Mouse (Mus musculus): ENCODE data around the gene Lrriq4.
"Not testable (repeated sequence)": the region's sequence is repeated elsewhere in the genome, so short reads cannot be mapped to it uniquely, and the experiment has no call there.

The Lrriq4 gene

DNA sequence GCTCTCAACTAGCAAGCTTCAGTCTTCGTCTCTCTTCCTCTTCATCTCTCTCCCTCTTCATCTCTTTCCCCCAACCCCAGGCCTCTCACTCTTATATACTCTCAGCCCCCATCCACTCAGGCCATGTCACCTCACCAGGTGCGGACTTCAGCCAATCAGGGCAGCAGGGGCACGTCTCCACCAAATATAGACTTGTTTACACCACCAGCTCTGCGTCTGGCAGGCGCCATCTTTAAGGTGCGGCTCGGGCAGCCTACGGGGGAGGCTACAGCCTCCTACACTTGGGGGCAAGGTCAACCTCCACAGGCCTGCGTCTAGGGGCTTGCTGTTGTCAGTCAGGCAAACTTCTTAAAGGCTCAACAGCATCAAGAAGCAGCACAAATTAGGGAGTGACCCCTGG is 14.2 kb downstream of the Lrriq4 start:
- no peak for DNase-seq (ENCODE audit: inconsistent age in 2 of 2, low spot score in 1 of 2)

DNA sequence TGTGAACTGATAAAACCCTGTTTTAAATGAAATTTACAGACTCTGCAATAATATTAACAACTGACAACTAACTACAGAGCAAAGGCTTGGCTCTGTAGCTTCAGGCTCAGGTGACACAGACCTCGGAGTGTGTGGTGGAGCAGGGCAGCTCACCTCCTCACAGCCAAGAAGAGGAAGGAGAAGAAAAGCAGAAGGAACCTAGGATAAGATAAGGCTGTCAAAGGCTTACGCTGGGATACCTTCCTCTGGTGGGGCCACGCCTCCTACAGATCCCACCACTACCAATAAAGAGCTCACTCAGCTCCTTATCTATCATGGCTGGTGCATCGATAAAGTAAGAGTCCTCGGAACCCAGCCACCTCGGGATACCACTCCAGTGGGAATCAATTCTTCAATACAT is 38.9 kb downstream of the Lrriq4 start:
- DNase-seq (ENCODE audit: inconsistent age in 2 of 2, low spot score in 1 of 2), result no peak

DNA sequence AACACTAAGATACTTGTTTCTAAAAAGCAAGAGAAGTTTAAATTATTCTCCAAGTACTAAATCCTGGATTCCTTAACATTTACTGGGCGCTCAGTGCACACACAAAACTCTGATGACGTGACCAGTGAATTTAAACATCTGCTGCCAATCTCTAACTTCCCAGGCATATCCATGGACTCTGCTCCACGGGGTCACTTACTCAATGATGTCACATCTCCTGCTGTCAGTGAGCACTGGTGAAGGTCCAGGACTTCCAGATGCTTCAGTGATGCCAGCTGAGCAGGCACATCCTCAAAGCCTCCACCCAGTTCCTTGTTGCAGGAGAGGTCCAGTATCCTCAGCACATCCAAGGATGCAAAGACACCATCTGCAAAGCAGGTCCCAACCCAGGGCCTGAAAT is 42.9 kb downstream of the Lrriq4 start:
- DNase-seq (ENCODE audit: inconsistent age in 2 of 2, low spot score in 1 of 2), result no peak

DNA sequence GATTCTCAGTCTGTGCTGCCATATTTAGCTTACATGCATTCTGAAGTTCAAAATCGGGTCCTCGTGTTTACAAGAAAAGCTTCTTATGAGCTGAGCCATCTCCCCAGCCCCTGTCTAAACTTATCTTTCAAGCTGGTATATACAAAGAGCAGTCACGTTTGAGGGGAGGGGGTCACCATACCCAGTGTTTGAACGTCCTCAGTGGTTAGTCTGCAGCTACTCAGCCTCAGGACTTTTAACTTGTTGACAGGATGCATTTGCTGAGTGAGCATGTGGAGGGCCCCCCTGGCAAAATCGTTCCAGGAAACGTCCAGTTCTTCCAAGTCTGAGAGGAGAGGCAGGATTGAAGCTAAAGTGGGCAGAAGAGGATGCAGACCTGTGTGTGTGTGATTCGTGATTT is 46.7 kb downstream of the Lrriq4 start:
- no peak for DNase-seq (ENCODE audit: inconsistent age in 2 of 2, low spot score in 1 of 2)

DNA sequence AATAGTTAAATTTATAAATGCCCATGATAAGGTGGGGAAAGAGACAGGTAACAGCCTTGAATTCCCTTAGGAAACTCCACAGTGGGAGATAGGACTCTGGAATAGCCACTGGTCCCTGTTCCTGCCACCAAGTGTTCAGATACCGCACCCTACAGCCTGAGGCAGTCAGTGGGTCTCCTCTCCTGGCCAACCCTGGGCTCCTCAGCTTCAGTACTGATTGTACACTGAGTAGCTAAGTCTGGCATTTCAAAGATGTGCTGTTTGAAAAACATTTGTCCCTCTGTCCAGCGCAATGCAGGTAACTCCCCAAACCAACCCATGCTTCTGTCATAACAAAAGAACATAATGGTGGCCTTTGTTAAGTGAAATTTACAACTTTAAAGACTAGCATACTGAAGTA is 51.4 kb downstream of the Lrriq4 start:
- DNase-seq (ENCODE audit: inconsistent age in 2 of 2, low spot score in 1 of 2), result no peak

DNA sequence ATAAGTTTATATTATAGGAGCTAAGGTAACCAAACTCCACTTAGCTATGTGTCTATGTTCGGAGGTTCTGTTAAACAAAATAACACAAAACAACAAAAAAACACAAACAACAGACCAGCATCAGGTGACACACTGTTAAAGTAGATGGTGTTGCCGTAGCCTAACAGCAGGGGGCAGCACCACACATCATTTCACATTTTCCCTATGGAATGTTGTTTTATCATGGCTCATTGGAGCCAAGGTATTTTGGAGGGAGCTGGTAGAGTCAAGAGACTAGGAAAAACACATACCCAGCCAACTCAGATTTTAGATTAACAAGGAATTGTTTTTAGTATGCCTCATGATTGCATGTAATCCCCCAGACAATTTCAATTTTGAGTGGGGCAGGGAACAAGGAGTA is 52.0 kb downstream of the Lrriq4 start:
- peak; percentile 43 to 86 for DNase-seq (ENCODE audit: inconsistent age in 2 of 2, low spot score in 1 of 2)

DNA sequence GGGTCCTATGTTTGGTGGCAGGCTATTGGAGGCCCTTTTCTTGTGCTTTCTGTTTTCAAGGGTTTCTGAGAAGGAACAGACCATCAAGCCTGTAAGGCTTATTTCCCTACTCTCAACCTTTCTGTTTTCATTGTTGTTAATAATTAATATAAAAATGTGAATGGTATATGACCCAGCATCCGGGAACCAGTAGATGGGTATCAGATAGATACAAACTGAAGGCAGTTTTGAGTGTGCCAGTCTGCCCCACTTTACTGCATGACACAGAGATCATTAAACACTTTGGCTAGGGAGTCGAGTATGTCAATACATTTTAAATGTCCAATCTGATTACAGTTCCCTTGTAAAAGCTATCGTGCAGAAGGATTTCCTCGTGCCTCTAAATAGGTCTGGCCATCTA is 53.6 kb downstream of the Lrriq4 start:
- no peak for DNase-seq (ENCODE audit: inconsistent age in 2 of 2, low spot score in 1 of 2)

DNA sequence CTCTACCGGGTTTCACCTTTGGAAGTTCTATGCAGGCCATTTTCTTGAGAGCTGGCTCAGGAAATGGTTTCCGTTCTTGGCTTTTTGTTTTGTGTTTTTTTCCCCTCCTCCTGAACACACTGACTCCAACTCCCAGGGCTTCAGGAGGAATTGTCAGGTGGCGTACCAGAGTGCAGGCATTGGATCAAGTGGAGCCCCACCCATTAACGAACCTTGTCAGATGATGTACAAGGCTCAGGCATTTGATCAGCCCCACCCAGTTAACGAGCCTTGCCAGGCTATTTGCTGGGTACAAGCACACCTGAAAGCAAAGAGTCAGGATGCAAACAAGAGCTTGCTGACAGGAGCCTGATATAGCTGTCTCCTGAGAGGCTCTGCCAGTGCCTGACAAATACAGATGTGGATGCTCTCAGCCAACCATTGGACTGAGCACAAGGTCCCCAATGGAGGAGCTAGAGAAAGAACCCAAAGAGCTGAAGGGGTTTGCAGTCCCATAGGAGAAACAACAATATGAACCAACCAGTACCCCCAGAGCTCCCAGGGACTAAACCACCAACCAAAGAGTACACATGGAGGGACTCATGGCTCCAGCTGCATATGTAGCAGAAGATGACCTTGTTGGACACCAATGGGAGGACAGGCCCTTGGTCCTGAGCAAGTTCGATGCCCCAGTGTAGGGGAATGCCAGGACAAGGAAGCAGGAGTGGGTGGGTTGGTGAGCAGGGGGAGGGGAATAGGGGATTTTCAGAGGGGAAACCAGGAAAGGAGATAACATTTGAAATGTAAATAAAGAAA is 55.6 kb downstream of the Lrriq4 start, which contains the start of gene Lrrc31:
Gene Lrrc31, minus strand, starts transcription at position 133 of the 795 bp plus-strand sequence.
- DNase-seq (ENCODE audit: inconsistent age in 2 of 2, low spot score in 1 of 2), result not testable (repeated sequence)

DNA sequence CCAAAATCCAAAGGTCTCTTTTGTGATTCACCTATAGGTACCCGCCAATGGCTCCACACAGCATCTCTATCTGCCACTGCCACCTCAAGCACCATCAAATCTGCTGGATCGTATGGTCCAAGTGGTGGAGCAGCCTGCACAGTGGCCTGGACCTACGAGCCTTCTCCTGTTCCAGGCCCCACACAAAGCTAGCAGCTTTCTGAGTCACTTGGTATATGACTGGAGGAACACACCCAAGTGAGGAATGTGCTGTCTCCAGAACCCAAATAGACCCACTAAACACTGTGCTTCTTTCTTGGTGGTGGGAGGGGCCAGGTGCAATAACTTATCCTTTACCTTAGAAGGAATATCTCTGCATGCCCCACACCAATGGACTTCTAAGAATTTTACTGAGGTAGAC is 61.7 kb downstream of the Lrriq4 start:
- no peak for DNase-seq (ENCODE audit: inconsistent age in 2 of 2, low spot score in 1 of 2)

DNA sequence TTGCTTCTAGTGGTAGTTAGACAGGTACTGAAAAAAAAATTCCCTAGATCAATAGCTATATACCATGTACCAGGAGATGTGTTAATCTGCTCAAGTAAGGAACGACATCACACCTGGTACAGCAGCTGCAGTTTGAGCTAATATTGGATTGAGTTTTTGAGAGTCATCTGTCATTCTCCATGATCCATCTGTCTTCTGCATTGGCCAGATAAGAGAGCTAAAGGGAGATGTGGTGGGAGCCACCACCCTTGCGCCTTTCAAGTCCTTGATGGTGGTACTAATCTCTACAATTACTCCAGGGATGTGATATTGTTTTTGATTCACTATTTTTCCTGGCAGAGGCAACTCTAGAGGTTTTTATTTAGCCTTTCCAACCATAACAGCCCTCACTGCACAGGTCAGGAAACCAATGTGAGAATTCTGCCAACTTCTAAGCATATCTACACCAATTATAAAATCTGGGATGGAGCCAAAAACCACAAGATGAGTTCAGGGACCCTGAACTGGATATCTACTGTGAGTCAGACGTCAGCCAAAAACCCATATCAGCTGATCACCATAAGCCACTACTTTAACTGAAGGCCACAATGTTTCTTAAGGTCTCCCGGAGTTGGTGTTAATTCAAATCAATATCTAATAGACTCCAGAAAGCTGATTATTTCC is 62.4 kb downstream of the Lrriq4 start:
- peak in 1 of 2 experiments; percentile 49 for DNase-seq (ENCODE audit: inconsistent age in 2 of 2, low spot score in 1 of 2)

DNA sequence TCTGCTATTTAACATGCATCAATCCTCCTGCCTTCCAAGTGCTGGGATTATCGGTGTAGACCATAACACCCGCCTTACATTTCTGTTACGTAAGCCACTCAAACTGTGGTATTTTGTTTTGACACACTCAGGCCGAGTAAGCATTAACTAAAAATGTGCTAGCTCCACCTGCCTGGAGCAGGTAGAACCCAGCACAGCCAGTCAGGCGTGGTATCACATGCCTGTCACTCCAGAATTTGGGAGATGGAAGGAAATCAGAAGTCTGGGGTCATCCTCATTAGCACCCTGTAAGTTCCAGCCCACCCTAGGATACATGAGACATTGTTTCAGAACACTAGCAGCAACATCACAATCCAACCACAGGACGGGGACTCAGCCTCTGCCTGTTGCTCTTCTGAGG is 65.9 kb downstream of the Lrriq4 start:
- DNase-seq (ENCODE audit: inconsistent age in 2 of 2, low spot score in 1 of 2), result no peak

DNA sequence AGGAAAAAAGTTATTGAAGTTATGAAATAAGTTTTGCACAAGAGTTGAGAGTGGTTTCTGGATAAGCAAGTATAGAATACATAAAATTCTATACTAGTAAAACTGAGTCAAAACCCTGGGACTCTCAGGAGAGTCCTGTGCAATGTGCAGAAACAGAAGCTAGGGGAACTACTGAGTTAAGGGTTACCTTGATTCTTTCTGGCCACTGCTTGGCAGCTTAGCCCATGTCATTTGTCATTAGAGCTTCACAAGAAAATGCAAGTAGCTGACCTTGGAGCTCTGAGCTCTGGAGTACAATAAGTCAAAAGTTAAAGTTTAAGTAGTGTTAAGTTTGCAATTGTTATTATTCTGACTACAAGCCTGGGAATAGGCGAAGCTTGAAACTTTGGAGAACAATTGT is 69.0 kb downstream of the Lrriq4 start:
- DNase-seq (ENCODE audit: inconsistent age in 2 of 2, low spot score in 1 of 2), result peak; percentile 34 to 61

DNA sequence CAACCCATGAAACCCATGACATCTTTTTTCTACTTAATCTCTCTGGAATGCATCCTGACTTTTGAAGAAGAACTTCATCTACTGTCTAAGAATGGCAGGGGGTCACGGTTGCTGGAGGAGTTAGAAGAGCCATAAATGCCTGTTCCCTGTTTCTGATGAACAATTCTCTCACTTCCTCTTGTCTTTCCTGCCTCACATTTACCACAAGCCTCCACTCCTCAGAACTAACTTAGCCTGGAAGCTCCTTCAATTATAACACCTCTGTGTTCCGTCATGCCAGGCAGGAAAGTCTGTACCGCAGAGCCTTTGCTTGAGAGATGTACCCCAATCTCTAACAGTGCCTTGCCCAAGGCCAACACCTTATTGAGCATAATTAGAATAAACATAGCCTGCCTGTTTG is 74.3 kb downstream of the Lrriq4 start:
- no peak for DNase-seq (ENCODE audit: inconsistent age in 2 of 2, low spot score in 1 of 2)
